Mouse (Mus musculus) monocyte, adult 5-6 weeks (primary cell): Measurements from ENCODE around the gene Sdcbp2. TPM values are rescaled to one million over a fixed set of nuclear protein-coding genes. Genes with fewer than 3 reads are reported as not detected.

ENCODE experiments used
- ATAC-seq: fragments of 153-309, 156-312 bp; replicated peaks from 2 replicates; pipeline ENCODE4 v1.8.0; 2017; ENCODE audit warnings: mild to moderate bottlenecking; ENCODE audit not compliant: low TSS enrichment, insufficient number of reproducible peaks, severe bottlenecking, poor library complexity, low FRiP score
- total RNA-seq: library from RNA; stranded (forward); fragments of 200-1000, 200-491, 200-594 nt; gene quantifications from 3 replicates; pipeline ENCODE4 v1.2.3, GENCODE M21; 2017

The Sdcbp2 gene
- total RNA-seq: 1.0 to 1.5 TPM in 2 of 3 replicates, not detected in the other

DNA sequence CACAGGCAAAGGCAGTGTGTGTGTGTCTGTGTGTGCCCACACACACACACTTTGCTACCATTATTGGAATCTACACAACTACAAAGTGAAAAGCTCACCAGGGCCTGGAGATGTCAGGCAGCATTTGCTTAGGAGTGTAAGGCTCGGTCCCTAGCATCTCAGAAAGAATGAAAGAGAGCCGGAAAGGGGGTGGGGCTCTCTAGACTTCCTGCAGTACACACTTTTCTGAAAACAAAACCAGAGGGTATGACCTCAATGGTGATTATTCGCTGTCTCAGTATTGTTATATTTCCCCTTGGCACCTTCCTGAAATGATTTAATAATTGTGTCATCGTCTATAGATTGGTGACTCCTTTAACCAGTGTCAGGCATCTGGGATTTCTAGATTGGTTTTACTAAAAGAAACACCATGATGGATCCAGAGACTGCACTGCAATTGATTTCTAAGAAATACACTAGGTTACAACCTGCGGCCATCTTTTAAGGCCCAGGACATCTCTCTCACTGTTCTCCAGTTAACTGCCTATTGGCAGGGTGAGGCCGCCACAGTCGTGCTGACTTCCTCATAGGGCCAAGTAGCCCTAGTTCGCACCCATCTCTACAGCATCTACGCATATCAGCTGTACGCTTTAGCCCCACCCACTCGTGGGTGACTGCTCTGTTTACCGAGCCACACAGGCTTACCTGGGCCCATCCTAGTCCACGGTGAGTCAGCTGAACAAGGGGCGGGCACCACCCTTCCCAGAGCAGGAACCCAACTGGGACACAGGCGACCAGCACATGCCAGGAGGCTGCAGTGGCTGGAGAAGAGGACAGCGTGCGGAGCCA is at the start of gene Sdcbp2:
Gene Sdcbp2, plus strand, starts transcription at position 750 of the 828 bp plus-strand sequence.
- ATAC-seq: 0 out of 2 replicates have a peak, but pooled peaks have one; percentile 11

- ATAC-seq: no peak
Observed at GRCm38 (mm10) chr2:151524324-151525041, 47.9 kb upstream of the Sdcbp2 start.

DNA sequence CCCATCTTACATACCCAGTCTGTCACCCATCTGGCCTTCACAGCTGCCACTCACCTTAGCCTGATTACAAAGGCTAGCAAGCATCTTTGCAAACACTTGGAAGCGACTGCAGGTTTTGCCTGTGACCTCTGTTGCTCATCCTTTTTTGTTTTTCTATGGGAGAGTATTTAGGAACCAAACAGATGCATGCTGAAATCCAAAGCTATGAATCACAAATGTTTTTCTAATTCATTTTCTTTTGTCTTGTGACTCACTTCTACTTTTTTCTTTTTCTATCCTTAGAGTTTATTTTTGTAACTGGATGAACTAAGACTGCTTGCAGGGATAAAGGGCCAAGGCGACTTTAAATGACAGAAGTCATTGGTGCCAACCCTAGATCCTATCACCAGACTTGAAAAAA is 46.9 kb upstream of the Sdcbp2 start:
- no peak for ATAC-seq

DNA sequence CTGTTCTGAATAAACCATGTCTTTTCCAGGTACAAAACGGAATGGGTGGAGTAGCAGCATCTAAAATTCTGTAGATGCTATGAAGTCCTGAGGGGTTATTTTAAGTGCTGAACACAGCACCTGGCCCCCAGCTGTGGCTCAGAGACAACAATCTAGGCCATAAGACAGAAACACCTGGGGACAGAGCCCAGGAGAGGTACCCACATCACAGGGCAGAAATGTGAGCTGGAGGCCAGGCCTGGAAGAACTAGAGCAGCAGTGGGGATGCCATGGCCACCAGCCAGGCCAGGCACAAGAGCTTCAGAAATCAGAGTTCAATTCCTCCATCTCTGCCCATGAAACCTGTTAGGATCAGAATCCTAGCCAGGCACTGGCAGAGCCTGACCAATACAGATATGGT is 44.4 kb upstream of the Sdcbp2 start:
- no peak for ATAC-seq

DNA sequence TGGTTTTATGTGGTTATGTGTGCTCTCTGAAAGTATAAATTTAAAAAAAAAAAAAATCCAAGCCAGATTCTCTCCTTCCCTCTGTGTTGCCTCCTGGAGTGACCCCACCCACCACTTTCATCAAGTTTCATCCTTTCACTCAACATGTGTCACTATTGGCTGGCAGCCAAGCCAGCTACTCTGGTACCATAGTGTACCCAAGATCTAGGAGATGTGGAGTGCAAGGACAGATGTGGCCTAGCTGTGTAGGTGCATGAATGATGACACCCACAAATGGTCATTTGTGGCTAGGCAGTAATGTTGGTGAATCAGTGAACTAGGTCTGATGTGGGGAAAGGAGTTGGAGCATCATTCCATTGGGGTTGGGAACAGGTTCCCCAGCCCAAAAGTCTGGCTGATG is 43.3 kb upstream of the Sdcbp2 start:
- no peak for ATAC-seq

- no peak for ATAC-seq
Observed at GRCm38 (mm10) chr2:151530378-151531230, 41.8 kb upstream of the Sdcbp2 start.

DNA sequence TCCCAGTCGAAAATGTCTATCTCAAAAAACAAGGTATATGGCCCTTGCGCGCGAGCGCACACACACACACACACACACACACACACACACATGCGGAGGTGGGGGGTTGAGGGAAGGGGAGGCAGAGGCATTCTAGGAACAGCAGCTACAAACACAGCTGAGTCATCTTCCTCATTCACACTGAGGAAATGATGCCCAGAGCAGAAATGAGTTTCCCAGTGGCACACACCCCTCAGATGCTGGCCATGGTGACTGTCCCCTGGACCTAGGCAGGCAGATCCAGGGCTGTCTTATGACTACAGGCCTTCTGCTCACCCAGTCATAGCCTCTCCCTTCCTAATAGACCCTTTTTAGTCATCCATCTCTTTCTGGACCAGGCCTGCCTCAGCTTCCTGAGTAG is 38.8 kb upstream of the Sdcbp2 start:
- peak; percentile 42 for ATAC-seq

GRCm38 (mm10) chr2:151535961-151536617 is 36.3 kb upstream of the Sdcbp2 start:
- no peak for ATAC-seq

GRCm38 (mm10) chr2:151536618-151536974 is 35.8 kb upstream of the Sdcbp2 start:
- peak; percentile 67 for ATAC-seq

DNA sequence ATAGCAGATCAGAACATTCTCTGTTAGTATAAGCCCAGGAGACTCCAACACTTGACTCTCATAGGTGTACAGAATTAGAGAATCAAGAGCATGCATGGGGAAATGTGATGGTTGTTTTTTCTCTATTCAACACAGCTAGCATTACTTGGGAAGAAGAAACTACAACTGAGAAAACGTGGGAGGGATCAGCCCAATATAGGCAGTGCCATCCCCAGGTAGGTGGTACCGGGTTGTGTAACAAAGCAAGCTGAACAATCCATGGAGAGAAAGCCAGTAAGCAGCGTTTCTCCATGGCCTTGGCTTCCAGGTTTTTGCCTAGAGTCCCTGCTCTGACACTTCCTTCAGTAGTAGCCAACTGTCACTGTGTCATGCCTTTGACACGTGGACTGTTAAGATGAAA is 33.8 kb upstream of the Sdcbp2 start:
- ATAC-seq: no peak

DNA sequence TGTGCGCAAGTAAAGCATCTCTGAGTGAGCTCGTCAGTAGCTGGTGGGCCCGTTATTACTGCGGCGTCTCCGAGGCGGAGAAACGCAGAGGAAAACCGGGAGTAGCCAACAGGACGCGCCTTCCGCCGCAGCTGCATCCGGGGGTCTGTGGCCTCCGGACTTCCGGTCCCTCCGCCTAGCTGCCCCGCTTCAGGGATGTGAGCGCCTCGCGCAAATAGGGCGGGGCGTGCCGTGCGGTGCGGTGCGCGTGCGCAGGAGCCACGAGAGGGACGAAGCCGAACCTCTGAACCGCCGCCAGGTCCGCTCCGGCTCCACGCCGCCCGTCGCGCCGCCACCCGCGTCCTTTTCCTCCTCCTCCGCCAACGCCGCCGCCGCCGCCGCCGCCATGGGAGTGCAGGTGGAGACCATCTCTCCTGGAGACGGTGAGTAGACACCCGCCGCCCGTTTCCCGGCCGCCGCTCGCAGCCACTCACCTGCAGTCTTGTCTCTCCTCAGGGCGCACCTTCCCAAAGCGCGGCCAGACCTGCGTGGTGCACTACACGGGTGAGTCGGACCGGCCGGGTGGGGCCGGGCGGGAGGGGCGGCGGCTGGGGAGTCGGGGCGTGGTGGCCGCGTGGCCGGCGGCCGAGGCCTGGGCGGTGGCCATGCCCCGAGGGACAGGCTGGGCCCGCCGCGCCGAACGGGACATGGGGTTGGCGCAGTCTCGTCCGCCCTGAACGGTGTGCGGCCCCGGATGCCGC is 29.9 kb upstream of the Sdcbp2 start, which contains the start of gene Fkbp1a:
Gene Fkbp1a, plus strand, starts transcription at position 161 of the 740 bp plus-strand sequence.
- peak; percentile 85 for ATAC-seq

DNA sequence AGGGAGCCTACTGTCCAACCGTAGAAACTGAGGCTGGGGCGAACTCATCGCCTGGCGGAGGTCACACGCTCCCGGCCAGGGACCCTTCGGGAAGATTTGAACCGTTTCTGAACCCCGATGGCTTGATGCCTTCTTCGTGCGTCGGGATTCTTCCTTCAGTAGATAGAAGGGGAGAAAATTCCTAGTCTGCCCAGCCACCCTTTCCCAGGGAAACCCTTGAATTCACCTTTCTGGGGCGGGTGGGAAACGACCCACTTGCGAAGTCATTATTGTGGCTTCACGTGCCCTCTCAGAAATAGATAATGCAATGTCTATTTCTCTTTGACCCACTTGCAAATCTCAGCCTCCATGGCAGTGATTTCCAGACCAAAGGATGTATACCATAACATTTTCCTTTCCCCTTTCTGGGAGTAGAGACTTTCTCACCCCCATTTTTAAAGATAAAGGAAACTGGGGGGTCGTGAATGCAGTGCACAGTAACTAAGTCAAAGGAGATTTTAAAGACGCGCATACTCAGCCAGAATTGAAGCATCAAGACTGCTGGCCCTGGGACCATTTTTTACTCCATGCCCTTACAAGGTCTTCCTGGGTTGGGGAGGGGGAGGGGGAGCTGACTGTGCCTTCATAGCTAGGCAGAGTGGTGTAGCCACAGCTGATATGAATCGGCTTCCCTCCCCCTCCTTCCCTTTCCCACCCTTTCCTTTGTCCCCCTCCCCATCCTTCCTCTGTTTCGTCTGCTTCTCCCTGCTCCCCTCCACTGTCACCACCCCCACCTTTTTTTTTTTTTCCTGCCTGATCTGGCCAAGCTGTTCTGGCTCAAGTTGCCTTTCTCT is 29.1 kb upstream of the Sdcbp2 start:
- ATAC-seq: no peak

DNA sequence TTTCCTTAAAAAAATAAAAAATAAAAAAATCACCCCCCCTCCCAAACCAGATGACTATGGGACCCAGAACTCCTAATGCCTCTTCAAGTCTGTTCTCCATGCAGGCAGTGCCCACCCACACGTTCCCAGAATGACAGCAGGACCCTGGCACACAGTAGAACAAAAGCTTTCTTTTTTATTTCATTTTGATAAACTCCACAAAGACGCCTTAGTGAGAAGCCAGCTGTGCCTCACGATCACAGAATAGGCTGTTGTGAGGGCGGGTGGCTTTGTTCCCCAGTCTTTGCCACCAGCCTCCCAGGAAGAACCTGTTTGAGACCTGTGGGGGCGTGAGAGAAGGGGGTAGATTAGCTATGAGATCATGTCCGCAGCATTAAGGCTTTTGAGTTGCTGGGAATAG is 27.7 kb upstream of the Sdcbp2 start:
- ATAC-seq: no peak

DNA sequence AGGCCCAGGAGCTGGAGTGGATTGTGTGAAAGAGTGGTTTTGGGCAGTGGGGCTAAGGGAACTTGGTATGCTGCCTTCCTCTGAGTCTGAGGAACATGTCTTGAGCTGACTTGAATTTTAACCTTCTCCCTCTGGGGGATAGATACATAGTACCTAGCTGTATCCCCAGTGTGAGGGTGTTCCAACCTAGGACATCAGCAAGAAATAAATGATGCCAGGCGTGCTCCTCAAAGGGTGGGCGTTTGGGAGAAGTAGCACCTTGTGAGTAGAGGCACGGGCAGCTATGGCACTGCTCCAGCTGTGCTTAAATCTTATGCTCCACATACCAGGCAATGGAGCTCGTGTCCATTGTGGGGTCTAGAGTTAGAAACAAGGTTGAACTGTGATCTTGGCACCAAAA is 25.9 kb upstream of the Sdcbp2 start:
- no peak for ATAC-seq

DNA sequence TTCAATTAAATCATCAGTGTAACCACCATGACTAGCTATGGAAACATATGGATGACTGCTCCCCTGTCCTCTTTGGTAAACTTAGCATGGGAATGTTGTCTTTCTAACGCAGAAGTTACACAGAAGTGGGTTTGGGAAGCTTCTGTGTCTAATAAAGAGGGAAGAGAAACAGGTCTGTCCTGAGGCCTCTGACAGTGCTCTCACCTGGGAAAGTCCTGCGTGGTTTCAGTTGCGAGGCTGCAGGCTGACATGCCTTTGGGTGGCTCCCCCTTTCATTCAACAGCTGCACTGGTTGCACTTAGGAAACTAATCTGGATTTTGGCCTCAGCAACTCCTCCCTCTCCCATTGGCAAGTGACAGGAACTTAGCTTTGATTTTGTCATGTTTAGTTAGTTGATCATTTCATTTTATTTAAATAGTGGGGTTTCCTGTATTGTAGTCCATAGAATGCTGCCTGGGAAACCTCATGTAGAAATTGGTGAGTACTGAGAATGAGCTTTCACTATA is 22.8 kb upstream of the Sdcbp2 start:
- no peak for ATAC-seq

GRCm38 (mm10) chr2:151562930-151563921 is 9.2 kb upstream of the Sdcbp2 start:
- ATAC-seq: no peak
